Mouse (Mus musculus) lung, postnatal 36 days (tissue): ENCODE data around the gene Gosr2.

Experiments used
- DNase-seq: peaks from one replicate; pipeline ENCODE4 v3.0.0; 2022; ENCODE audit warnings: mixed read lengths

The Gosr2 gene

GRCm38 (mm10) chr11:103688271-103688979 lies 9.3 kb downstream of the Gosr2 start:
- DNase-seq, result no peak

DNA sequence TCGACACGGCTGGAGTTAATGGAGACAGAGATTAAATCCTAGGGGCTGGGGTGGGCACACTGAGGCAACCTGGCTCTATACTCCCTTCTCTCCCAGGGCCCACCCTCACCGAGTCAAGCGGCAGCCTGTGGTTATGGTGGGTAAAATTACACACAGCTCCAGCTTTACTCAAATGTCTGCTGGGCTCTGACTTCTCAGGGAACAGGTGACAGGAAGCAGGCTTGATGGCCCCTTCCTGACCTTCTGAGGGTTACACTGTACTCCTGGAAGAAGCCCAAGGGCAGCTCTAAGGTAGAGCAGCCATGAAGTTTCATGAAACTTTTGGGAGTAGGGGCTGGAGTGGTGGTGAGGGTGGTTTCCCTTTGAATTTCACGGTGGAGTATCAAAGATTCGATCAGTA lies 11.0 kb downstream of the Gosr2 start:
- no peak for DNase-seq

- no peak for DNase-seq
Measured at GRCm38 (mm10) chr11:103685261-103685736, 12.4 kb downstream of the Gosr2 start.

- no peak for DNase-seq
Measured at GRCm38 (mm10) chr11:103683667-103684334, 13.9 kb downstream of the Gosr2 start.

DNA sequence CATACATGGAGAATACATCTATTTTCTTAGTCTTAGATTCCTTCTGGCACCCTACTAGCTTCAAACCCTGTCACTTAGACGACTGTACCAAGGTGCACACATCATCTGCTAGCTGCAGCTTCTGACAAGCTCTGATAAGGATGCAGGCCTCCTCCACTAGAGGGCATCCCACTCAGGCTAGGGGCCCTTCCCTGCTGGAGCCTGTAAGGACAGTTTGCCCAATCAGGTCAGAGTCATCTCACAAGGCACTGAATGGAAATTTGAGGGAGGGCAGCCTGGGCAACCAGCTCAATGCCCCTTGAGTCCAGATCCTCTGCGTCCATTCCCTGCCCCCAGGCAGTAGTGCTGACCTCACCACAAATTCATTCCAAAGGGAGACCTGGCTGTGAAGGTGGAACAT lies 20.7 kb downstream of the Gosr2 start:
- DNase-seq, result peak; percentile 56

- DNase-seq, result peak; percentile 77
Measured at GRCm38 (mm10) chr11:103675556-103675955, 22.1 kb downstream of the Gosr2 start.

GRCm38 (mm10) chr11:103666907-103667426 lies 30.7 kb downstream of the Gosr2 start:
- no peak for DNase-seq

GRCm38 (mm10) chr11:103666181-103666906 lies 31.4 kb downstream of the Gosr2 start:
- no peak for DNase-seq

GRCm38 (mm10) chr11:103665695-103666094 lies 32.0 kb downstream of the Gosr2 start:
- no peak for DNase-seq

DNA sequence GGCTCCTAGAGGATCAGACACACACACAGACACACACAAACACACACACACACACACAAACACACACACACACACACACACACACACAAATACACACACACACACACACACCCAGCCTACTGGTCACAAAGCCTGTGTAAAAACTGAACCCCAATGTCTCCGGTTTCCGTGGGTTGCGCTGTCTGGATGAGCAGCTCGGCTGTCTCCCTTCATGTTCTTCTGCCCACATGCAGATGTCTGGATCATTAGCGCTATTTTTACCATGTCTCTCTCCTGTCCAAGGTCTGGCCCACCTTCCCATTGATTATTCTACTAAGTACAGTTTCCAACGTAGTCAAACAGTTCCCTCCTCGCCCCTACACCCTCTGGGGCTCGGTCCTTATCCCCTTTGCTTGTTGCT lies 34.6 kb downstream of the Gosr2 start:
- no peak for DNase-seq

DNA sequence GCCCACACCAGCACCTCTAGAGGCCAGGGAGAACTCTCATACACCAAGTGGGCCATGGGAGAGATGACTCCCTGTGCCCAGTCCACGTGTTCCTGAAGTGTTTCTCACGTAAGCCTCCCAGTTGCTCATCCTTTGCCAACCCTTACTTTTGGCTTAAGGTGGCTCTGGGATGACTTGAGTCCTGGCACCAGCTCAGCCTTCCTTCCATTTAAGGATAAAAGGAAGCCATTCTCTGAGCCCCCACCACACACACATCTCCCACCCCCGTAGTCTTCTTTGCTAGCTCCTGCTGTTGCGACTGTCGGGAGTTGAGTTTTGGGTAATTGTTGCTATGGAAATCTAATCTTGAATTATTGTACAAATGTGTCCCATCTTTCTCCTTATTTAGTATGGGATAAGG lies 35.2 kb downstream of the Gosr2 start:
- no peak for DNase-seq

GRCm38 (mm10) chr11:103661863-103662262 lies 35.8 kb downstream of the Gosr2 start:
- no peak for DNase-seq

DNA sequence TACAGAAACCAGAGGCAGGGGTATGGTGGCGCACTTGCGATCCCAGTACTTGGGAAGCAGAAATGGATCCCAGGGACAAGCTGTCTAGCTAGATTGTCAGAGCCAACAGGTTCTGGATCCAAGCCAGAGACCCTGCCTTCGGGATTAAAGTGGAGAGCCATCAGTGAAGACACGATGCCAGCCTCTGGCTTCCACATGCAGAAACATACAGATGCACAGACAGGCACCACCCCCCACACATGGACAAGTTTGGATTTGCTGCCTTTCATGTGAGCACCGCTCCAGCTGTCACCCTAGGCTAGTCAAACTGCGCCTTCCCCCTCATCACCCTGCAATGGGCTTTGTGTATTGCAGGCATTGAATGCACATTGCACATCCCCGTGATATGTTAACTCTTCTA lies 39.5 kb downstream of the Gosr2 start:
- DNase-seq, result no peak

DNA sequence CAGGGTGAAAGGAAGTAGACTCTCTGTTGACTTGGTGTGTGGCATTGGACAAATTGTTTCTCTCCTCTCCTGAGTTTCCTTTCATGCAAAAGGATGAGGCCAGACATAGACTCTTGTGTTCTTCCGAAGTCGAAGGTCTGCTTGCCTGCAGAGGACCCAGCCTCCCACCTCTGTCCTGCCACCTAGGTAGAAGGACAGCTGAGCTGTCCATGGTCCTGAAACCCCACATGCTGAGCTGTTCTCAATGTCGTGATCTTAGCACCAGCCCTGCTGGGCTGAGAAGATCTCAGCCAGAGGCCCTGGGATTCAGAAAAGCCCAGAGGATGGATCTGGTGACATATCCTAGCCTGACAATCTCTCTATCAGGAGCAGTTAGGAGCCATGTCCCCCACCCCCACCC lies 41.2 kb downstream of the Gosr2 start:
- DNase-seq, result peak; percentile 50

DNA sequence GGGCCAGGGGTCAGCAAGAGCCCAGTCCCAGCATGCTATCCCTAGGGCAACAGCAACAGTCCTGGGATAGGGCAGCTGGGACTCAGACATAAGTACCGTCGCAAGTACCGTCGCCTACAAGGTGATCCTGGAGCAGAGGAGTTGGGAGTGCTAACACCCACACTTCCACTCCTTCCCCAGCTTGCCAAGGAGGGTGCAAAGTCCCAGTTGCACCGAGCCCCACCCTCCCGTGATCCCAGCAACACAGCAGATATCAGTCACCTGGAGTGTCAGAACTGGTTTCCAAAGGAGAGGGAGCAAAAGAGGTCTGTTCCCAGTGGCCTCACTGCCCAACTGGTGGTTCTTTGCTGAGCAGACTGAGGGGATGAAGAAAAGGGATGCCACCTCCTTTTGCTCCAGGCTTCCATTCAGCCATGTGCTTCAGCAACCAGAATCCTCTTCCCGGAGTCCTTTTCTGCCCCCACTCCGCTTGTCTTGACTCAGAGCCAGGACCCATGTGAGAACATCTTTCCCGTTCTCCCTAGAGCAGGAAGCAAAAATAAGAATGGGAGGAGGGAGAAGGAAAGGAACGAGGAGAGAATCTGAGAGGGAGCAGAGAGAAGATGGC lies 44.2 kb downstream of the Gosr2 start:
- no peak for DNase-seq

GRCm38 (mm10) chr11:103651426-103651825 lies 46.3 kb downstream of the Gosr2 start:
- DNase-seq, result no peak

DNA sequence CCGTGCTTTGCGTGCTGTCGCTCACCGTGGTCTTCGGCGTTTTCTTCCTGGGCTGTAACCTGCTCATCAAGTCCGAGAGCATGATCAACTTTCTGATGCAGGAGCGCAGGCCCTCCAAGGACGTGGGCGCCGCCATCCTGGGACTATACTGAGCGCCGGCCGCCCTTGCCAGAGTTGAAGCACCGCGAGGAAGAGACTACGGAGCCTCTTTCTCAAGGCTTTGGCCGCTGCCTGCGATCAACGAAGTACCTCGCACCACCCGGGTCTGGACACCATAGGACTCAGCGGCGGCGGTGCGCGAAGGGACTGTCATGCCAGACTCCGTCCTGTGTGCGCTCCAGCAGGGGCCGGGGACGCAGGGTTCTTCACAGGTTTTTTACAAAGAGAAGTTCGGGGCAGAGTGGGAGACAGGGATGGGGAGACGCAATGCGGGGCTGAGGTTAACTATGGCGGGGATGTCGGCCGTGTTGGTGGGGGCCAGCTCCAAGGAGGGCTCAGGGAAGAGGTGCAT lies 47.7 kb downstream of the Gosr2 start:
- DNase-seq, result no peak

DNA sequence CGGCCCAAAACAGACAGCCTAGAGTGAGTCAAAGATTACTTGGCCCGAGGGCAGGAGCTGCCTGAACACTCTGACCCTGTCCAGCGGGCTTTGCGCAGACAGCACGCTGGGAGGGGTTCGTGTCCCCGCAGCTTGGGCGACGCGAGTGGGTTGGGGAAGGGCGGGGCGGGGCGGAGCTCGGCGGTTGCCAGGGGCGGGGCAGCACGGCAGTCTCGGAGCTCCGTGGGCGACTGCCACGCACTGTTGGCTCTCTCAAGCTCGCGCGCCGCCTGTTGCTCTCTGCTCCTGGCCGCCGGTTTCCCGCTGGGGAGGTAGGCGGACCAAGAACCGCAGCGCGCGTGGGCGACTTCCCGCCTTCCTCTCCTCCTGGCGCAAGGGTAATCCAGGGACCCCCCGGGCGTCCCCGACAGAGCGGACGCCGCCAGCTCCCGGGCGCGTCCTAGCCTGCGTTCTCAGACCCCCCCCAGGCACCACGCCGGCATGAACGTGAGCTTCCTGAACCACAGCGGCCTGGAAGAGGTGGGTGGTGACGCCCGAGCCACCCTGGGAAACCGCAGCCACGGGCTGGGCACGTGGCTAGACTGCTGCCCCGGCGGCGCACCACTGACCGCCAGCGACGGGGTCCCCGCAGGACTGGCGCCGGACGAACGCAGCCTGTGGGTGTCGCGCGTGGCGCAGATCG lies 48.3 kb downstream of the Gosr2 start, which contains the start of gene Rprml:
Rprml (plus strand) TSS at position 270 of the 682 bp plus-strand sequence.
- DNase-seq, result no peak

DNA sequence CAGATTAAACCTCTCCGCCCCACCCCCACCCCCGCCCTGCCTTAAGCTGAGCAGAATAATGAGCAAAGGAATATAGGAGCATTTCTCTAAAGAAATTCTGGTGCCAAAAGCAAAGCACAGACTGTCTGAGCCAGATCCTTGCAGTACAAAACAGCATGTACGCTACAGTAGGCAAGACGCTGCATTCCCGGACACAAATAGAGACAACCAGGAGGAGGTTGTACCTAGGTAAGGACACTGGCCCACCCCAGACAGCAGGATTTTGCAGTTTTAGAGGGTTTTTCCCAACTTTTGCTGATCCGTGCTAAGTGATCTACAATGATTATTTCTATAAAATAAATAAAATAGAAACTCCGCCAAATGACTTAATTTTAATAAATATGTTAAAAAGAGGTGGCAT lies 49.0 kb downstream of the Gosr2 start:
- DNase-seq, result no peak

GRCm38 (mm10) chr11:103647921-103648620 lies 49.6 kb downstream of the Gosr2 start:
- peak; percentile 46 for DNase-seq

DNA sequence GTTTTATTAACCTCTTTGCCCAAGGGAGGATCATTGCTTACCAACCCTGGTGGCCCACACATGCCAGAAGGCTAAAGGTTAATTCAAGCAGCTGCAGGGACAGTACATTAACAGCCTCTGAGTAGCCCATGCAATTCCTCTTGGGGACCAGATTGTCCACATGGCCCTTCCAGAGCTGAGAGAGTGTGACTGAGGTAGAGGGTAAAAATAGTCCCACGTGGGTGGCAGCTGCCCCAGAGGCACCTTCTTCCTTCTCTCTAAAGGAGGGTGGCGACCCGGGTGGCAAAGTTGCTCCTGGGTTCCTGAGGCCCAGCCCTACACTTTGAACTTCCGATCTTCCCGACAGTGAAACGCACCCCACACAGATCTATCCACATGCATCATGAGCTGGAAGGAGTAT lies 51.4 kb downstream of the Gosr2 start:
- DNase-seq, result no peak

GRCm38 (mm10) chr11:103645731-103646130 lies 52.0 kb downstream of the Gosr2 start:
- DNase-seq, result peak; percentile 23
